Mouse (Mus musculus) lung, adult 2 months (tissue): ENCODE measurements around the gene Sart3. TPM values are rescaled to one million over a fixed set of nuclear protein-coding genes. Genes with fewer than 3 reads are reported as not detected.

Source experiments
- DNase-seq: peaks from one replicate; pipeline ENCODE4 v3.0.0; 2022
- H3K4me1 ChIP-seq: fragments of 200-500 bp; 2 replicates; pipeline ENCODE4 v1.6.1; 2011; ENCODE audit warnings: low read length; ENCODE audit not compliant: control insufficient read depth, insufficient read depth
- H3K4me3 ChIP-seq: fragments of 200-500 bp; replicated peaks from 2 replicates; pipeline ENCODE3; 2011; ENCODE audit warnings: low read depth, mild to moderate bottlenecking, control low read depth, low read length; ENCODE audit errors: extremely low read depth
- CTCF ChIP-seq: fragments of 200-500 bp; IDR thresholded peaks from 2 replicates; pipeline ENCODE4 v1.5.1; 2011; ENCODE audit warnings: mild to moderate bottlenecking, low read length, control low read depth; ENCODE audit not compliant: insufficient read depth
- POLR2A ChIP-seq: fragments of 200-500 bp; IDR thresholded peaks from 2 replicates; pipeline ENCODE4 v1.6.1; 2011; ENCODE audit warnings: low read depth, mild to moderate bottlenecking, control low read depth, low read length, borderline replicate concordance; ENCODE audit errors: extremely low read depth
- WGBS: fragments of 180-500 bp; shearing (Covaris S2); methylation state at CpG from one replicate; pipeline ENCODE4 v1.1.7; 2018; 5-methylcytosine and 5-hydroxymethylcytosine counted together
- polyA plus RNA-seq: library from polyadenylated mRNA; depleted of rRNA; stranded (reverse); fragments of >200 nt; gene quantifications from 2 replicates; pipeline ENCODE4 v1.2.3, GENCODE M21; 2012

Sart3 gene
- polyA plus RNA-seq, 1 experiment, result 24.2 TPM

DNA sequence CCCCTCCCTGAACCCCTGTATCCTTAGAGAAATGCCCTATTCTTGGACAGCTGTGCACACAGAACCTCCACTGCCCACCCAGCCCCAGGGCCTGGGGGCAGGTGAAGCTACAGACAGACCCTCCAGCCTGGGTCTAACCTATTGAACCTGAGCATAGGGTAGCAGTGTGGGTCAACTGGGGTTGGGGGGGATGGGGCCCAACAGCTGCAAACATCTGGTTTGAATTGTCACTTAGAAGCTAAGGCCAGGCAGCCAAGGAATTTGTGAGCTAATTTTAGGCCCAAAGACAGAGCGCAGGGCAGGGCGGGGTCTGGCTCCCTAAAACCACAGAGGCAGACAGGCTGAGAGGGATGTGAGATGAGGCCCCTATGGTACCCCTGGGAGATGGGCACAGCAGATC, 35.9 kb upstream of the Sart3 start:
- Histone ChIP-seq H3K4me1 (no peaks in the 10 kb centered on the region; the same call in 1 of the 2 replicates), H3K4me3 (no peak overlapping the region)
- no peak for DNase-seq
- no peak for TF ChIP-seq CTCF
- TF ChIP-seq POLR2A, result no peak
- WGBS, result 65% methylated on average over 2 of the region's 2 CpGs

GRCm38 (mm10) chr5:113807712-113808111, 35.4 kb upstream of the Sart3 start:
- H3K4me3 ChIP-seq, result no peak overlapping the region
- no peak for DNase-seq
- TF ChIP-seq CTCF, result no peak
- no peak for TF ChIP-seq POLR2A
- WGBS, result 60% methylated on average over 9 of the region's 9 CpGs
- no peaks in the 10 kb centered on the region; the same call in 1 of the 2 replicates for H3K4me1 ChIP-seq

GRCm38 (mm10) chr5:113806414-113806813, 34.1 kb upstream of the Sart3 start:
- WGBS, result 13% methylated on average over 10 of the region's 10 CpGs
- Histone ChIP-seq H3K4me1 (no peaks in the 10 kb centered on the region; the same call in 1 of the 2 replicates), H3K4me3 (no peak overlapping the region)
- DNase-seq, result no peak
- TF ChIP-seq POLR2A (no peak), CTCF (no peak)

- TF ChIP-seq POLR2A (no peak), CTCF (no peak)
- 57% methylated on average over 9 of the region's 9 CpGs for WGBS
- DNase-seq, result no peak
- no peaks in the 10 kb centered on the region; the same call in 1 of the 2 replicates for H3K4me1 ChIP-seq
- H3K4me3 ChIP-seq, result no peak overlapping the region
Observed at GRCm38 (mm10) chr5:113805301-113805700, 33.0 kb upstream of the Sart3 start.

DNA sequence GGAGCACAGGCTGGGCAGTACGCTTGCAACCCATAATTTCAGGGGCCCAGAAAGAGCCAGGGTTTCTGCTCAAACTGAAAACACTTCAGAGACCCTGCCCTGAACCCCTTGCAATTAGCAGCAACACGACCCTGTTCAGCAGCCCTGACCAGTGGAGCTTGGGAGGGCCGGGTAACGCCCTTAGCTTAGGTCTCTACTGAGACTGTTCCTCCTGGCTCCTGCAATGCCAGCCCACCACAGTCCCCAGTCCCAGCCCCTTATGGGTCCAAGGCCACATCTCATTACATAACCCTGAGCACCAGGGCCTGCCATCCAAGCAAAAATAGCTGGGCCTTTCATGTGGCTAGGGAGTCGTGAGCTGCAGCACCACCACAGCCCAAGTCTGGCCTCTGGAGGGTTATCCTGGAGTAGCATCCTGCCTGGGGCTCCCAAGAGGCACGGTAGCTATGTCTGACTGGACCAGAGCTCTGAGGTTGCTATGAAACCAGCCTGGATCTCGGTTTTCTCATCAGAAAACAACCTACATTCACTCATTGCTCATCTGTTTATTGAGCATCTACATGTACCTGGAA, 32.2 kb upstream of the Sart3 start:
- no peak for DNase-seq
- Histone ChIP-seq H3K4me1 (no peaks in the 10 kb centered on the region; the same call in 1 of the 2 replicates), H3K4me3 (no peak overlapping the region)
- TF ChIP-seq POLR2A, result no peak
- no peak for TF ChIP-seq CTCF
- 51% methylated on average over 7 of the region's 7 CpGs for WGBS

GRCm38 (mm10) chr5:113800280-113800679, 28.0 kb upstream of the Sart3 start, which contains the start of gene Tmem119:
Gene Tmem119 (minus strand): TSS chr5:113800516.
- no peak for DNase-seq
- TF ChIP-seq POLR2A (peak; percentile 68; the same call in 1 of the 2 replicates), CTCF (no peak)
- Histone ChIP-seq H3K4me3 (peak within 1 kb of the TSS; percentile 57), H3K4me1 (no peaks in the 10 kb centered on the region)
- WGBS, result 4% methylated on average over 11 of the region's 11 CpGs

GRCm38 (mm10) chr5:113799691-113800090, 27.4 kb upstream of the Sart3 start:
- 44% methylated on average over 5 of the region's 5 CpGs for WGBS
- no peaks in the 10 kb centered on the region for H3K4me1 ChIP-seq
- peak overlapping the region; percentile 57 for H3K4me3 ChIP-seq
- TF ChIP-seq POLR2A, result no peak
- TF ChIP-seq CTCF, result no peak
- no peak for DNase-seq

GRCm38 (mm10) chr5:113798525-113798924, 26.2 kb upstream of the Sart3 start:
- WGBS, result 64% methylated on average over 9 of the region's 9 CpGs
- TF ChIP-seq CTCF (no peak), POLR2A (no peak)
- Histone ChIP-seq H3K4me1 (no peaks in the 10 kb centered on the region), H3K4me3 (peak overlapping the region; percentile 1)
- no peak for DNase-seq

DNA sequence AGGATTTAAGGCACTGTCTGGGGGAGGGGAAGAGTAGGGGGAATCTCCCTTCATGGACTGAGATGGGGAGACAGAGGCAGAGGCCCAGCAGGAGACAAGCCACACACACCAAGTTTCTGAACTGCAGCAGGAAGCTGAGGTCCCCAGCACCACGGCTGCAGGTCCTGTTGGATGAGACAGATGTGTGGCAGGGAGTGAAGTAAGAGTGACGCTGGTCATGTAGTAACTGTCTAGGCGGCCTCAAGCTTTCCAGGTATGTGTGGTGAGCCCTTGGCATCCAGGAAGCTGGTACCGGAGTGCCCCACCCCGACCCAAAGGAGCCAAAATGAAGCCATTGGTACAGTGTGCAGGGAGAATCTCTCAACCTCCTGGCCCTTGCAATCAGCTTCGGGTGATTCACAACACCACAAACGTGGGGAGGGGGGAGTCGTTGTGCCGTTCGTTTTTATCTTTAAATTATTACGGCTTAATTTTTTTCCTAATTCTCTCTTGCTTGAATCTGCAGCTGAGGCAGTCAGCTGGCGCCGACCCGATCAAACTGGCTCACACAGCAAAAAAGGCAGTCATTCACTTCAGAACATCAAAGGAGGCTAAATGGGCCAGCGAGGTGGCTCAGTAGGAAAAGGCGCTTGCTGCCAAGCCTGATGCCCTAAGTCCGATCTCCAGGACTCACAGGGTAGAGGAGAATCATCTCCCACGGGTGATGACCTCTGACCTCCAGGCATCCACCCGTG, 25.0 kb upstream of the Sart3 start:
- WGBS, result 29% methylated on average over 19 of the region's 19 CpGs
- no peak overlapping the region for H3K4me3 ChIP-seq
- TF ChIP-seq POLR2A (no peak), CTCF (no peak)
- no peaks in the 10 kb centered on the region for H3K4me1 ChIP-seq
- no peak for DNase-seq

- DNase-seq, result no peak
- Histone ChIP-seq H3K4me1 (no peaks in the 10 kb centered on the region), H3K4me3 (no peak overlapping the region)
- 7% methylated on average over 13 of the region's 13 CpGs for WGBS
- TF ChIP-seq POLR2A (no peak), CTCF (no peak)
Observed at GRCm38 (mm10) chr5:113796401-113797148, 24.3 kb upstream of the Sart3 start.
